Mouse (Mus musculus): ENCODE results near the gene Zfhx3. TPM values are rescaled to one million over a fixed set of nuclear protein-coding genes. Genes with fewer than 3 reads are reported as not detected.

Gene Zfhx3
- polyA plus RNA-seq, 1 experiment from 2014 or later, result 60.2 TPM

DNA sequence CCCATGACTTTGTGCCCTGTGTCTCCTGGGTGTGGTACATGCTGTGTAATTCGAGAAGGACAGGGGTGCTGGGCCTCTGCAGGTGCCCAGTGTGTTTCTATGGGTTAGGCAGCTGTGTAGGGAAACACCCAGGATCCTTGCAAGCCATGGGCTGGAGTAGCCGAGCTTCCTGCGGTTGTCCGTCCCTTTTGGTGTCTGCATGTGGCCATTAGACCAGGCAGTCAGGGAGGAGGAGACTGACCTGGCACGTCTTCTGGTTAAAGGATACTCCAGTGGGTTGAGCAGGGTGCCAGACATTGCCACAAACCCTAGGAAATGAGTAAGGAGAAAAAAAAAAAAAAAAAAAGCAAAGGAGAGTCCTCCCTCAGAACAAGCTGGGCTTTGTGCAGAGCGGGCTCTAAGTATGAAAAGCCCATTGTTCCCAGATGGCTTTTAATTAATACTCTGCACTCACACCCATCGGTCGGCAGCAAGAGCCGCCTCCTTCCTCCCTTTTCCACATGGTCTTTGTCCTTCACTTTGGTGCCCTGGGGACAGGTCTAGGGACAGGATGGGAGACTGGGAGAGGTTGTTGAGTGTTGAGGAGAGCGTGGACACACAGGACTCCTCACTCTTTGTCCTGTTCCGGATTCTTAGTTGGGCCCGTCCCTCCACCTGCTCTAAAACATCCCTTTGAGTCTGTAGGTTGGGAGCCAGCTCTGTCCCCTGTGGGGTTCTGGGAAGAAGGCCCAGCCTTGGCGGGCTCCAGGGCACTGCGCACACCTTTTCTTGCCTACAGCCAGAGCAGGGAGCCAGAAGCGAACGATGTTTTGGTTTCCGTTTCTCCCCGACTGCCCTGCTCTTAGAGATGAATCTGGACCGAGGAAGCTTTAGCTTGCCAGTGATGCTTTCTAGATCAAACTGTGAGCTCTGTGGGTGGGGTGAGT, 813.2 kb downstream of the Zfhx3 start:
- peaks cover 54% of the 10 kb centered on the region for H3K4me1 ChIP-seq
- H3K27me3 ChIP-seq (replicated peaks), result no peaks in the 10 kb centered on the region
- 0 out of 2 replicates have a peak overlapping the region, but pooled peaks have one; percentile 39 for H3K27ac ChIP-seq
- H3K9ac ChIP-seq, result no peak overlapping the region
- no peak overlapping the region for H3K4me2 ChIP-seq
- no peaks in the 10 kb centered on the region for H3K9me3 ChIP-seq
- no peak for ATAC-seq (replicated peaks)
- 48% methylated on average over 19 of the region's 19 CpGs for WGBS
- 0 out of 2 replicates have a peak, but pooled peaks cover 3% of the 10 kb centered on the region for H3K36me3 ChIP-seq (replicated peaks)
- H3K4me3 ChIP-seq, result no peak overlapping the region

DNA sequence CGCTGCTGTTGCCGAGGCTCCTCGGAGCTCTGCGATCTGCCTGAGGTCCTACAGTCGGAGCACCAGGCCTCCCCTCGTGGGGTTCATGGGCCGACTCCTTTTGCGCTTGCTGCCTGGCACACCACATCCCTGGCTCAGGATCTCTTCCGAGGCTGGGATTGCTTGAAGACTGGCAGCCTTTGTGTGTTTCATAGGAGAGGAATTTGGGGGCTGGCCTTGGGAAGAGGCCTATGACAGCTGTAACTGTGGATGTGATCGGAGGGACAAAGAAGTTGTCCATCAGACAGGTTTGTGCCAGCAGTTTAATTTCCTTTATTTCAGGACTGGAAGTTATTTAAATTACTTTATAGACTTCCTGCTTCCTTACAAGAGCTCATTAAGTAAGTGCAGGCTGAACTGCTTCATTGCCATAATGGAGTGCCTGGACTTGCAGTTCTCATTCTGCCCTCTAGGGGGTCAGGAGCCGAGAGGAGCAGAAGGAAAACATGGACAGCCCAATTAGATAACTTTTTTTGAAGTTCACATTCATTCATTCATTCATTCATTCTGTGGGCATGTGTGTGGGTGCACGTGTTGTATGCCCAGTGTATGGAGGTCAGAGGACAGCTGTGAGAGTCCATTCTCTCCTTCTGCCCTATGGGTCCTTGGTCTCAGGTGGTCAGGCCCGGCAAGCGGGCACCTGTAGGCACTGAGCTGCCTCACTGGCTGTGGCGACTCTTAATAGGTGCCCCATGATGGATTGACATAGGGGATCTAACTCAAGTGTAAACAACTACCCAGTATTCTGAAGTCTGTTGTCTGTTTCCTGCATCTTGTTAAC, 817.3 kb downstream of the Zfhx3 start:
- H3K27ac ChIP-seq, result peak overlapping the region; percentile 65
- H3K9me3 ChIP-seq, result no peaks in the 10 kb centered on the region
- H3K9ac ChIP-seq, result no peak overlapping the region
- H3K36me3 ChIP-seq (replicated peaks), result no peaks in the 10 kb centered on the region
- ATAC-seq (replicated peaks), result peak; percentile 40; the same call in 1 of the 2 replicates
- H3K27me3 ChIP-seq (replicated peaks), result no peaks in the 10 kb centered on the region
- WGBS, result 50% methylated on average over 15 of the region's 15 CpGs
- peak overlapping the region; percentile 15; the same call in 1 of the 2 replicates for H3K4me2 ChIP-seq
- peaks cover 73% of the 10 kb centered on the region for H3K4me1 ChIP-seq
- no peak overlapping the region for H3K4me3 ChIP-seq

DNA sequence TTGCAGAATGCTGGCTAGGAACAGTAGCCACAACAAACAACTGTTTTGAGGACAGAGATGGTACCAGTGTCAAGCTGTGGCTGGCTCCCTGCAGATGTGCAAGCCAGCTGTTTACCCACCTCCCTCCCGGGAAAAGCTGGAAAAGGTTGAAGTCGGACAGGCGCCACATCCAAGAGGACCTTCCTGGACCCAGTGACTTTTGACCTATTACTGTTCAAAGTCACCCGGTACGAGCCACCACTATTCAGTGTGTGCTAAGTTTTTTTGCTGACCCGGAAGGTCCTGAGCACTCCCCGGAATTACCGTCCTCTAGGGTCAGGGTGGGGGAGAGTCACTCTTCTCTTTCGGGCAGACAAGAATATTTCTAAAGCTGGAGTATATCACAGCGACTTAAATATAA, 818.3 kb downstream of the Zfhx3 start:
- Histone ChIP-seq H3K4me2 (no peak overlapping the region), H3K9me3 (no peaks in the 10 kb centered on the region), H3K4me1 (peaks cover 72% of the 10 kb centered on the region), H3K9ac (no peak overlapping the region), H3K36me3 (replicated peaks) (no peaks in the 10 kb centered on the region), H3K27me3 (replicated peaks) (no peaks in the 10 kb centered on the region), H3K27ac (no peak overlapping the region), H3K4me3 (no peak overlapping the region)
- WGBS, result 82% methylated on average over 10 of the region's 10 CpGs
- ATAC-seq (replicated peaks), result no peak

DNA sequence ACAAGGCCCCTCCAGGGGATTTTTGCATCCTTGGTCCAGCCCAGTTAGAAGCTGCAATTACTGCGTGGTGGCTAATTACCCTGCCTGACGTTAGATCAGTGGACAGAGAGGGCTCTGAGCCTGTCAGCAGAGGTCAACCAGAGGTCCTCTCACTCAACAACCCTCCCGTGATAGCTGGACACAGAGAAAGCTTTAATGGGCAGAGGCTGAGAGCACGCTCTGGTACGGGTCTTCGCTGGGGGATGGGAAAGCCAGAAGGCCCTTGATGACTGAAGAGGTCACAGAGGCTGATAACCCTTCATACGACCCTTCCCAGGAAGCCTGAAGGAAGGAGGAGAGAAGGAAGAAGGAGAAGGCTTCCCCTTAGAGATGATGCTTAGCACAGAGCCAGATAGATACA, 820.1 kb downstream of the Zfhx3 start:
- WGBS, result 34% methylated on average over 7 of the region's 7 CpGs
- peaks cover 79% of the 10 kb centered on the region for H3K4me1 ChIP-seq
- H3K4me3 ChIP-seq, result no peak overlapping the region
- no peak overlapping the region for H3K4me2 ChIP-seq
- H3K27me3 ChIP-seq (replicated peaks), result no peaks in the 10 kb centered on the region
- no peaks in the 10 kb centered on the region for H3K9me3 ChIP-seq
- no peak overlapping the region for H3K9ac ChIP-seq
- H3K27ac ChIP-seq, result no peak overlapping the region
- H3K36me3 ChIP-seq (replicated peaks), result no peaks in the 10 kb centered on the region
- ATAC-seq (replicated peaks), result no peak

DNA sequence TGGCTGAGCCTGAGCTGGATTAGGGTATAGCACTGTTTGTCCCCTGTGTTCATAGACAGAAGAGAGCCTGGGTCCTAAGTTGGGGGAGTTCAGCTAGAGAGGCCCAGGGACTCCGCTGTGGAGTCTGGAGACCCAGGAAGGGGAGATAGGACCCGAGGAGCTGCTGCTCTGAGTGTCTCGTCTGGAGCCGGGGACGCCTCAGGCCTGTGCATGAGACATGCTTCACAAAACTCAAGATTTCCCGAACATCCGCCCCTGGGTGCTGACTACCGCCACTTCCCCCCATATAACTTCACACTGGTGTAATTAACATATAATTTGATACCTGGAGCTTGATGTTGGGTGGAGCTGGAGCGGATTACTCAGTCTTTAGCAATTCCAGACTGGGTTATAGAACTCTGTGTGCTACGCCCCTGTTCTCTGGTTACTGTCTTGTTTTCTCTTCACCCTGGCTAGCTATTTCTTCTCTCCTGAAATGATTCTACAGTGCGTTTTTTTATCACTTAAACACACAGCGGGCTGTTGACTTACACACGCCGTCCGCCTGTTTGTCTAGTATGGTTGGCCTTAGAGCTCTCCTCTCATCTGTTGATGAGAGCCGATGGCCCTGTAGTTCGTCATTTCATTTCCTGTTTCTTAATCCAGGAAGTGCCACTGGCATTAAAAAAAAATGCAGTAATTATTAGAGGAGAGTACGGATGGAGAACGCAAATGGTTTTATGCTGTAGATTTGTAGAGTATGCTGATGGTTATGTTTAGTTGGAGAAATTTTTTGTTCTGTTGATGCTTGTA, 822.2 kb downstream of the Zfhx3 start:
- H3K9me3 ChIP-seq, result no peaks in the 10 kb centered on the region
- H3K4me3 ChIP-seq, result no peak overlapping the region

DNA sequence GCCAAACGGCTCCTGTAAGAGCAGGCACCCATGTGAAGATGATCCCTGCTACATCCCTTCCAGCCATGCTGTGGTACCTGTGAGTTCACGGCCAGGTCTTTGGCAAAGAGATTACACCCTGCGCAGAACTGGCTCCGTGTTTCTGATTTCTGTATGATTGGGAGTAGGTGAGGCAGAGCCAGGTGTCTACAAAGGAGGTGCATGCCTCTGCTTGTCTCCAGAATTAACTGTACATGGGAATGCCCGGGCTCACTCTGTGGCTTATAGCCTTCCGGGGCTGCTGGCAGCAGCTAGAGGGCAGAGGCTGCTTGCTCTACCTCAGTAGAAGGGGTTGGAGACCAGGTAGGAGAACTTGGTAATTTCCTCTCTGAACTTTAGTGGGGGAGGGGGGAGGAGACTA, 823.7 kb downstream of the Zfhx3 start:
- ATAC-seq (replicated peaks), result no peak
- peaks cover 71% of the 10 kb centered on the region for H3K4me1 ChIP-seq
- H3K4me3 ChIP-seq, result no peak overlapping the region
- no peaks in the 10 kb centered on the region for H3K27me3 ChIP-seq (replicated peaks)
- no peak overlapping the region for H3K27ac ChIP-seq
- H3K9ac ChIP-seq, result no peak overlapping the region
- no peak overlapping the region for H3K4me2 ChIP-seq
- no peaks in the 10 kb centered on the region for H3K36me3 ChIP-seq (replicated peaks)
- H3K9me3 ChIP-seq, result no peaks in the 10 kb centered on the region
- 88% methylated on average over 6 of the region's 6 CpGs for WGBS

More for the DNA sequence above, 822.2 kb downstream of the Zfhx3 start:
- Histone ChIP-seq H3K4me1 (peaks cover 77% of the 10 kb centered on the region), H3K27me3 (replicated peaks) (no peaks in the 10 kb centered on the region), H3K4me2 (no peak overlapping the region), H3K9ac (no peak overlapping the region), H3K36me3 (replicated peaks) (no peaks in the 10 kb centered on the region), H3K27ac (peak overlapping the region; percentile 10; the same call in 1 of the 2 replicates)
- ATAC-seq (replicated peaks), result no peak
- 77% methylated on average over 19 of the region's 19 CpGs for WGBS

DNA sequence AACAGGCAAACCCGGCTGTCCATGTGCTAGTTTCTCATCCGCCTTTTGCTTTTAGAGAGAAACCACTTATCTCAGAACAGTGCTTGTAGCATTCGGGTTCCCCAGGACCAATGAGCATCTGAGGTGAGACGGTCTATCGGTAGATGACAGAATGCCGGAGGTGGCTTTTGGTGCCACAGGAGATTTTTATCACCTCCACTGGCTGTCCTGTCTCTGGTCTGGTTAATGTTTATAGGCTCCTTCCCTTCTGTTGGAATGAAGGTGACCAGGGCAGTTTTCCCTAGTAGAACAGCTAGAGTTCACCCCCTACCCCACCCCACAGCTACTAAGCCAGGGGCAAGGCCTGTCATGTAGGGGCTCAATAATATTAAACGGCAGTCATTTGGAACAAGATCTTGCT, 825.6 kb downstream of the Zfhx3 start:
- Histone ChIP-seq H3K4me2 (no peak overlapping the region), H3K27ac (no peak overlapping the region), H3K4me3 (no peak overlapping the region), H3K9ac (no peak overlapping the region), H3K36me3 (replicated peaks) (no peaks in the 10 kb centered on the region), H3K27me3 (replicated peaks) (no peaks in the 10 kb centered on the region), H3K9me3 (no peaks in the 10 kb centered on the region), H3K4me1 (peaks cover 64% of the 10 kb centered on the region)
- 83% methylated on average over 7 of the region's 7 CpGs for WGBS
- ATAC-seq (replicated peaks), result no peak

DNA sequence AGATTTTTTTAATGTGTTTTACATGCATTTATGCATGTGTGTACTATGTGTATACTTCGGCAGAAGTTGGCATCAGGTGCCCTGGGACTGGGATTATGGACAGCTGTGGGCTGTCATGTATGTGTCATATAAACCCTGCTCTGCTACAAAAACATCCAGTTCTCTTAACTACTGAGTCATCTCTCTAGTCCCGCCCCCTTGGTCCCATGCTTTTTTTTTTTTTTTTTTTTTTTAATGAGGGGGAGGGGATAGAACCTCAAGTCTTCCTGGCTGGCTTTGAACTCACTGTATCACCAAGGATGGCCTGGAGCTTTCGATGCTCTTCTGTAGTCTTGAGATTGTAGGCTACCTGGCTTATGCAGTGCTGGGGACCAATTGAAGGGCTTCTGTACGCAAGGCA, 827.9 kb downstream of the Zfhx3 start:
- ATAC-seq (replicated peaks), result no peak
- Histone ChIP-seq H3K36me3 (replicated peaks) (no peaks in the 10 kb centered on the region), H3K27me3 (replicated peaks) (no peaks in the 10 kb centered on the region), H3K27ac (no peak overlapping the region), H3K4me3 (no peak overlapping the region), H3K9me3 (no peaks in the 10 kb centered on the region), H3K4me2 (no peak overlapping the region), H3K9ac (no peak overlapping the region), H3K4me1 (peaks cover 57% of the 10 kb centered on the region)
- 90% methylated on average over 4 of the region's 4 CpGs for WGBS

DNA sequence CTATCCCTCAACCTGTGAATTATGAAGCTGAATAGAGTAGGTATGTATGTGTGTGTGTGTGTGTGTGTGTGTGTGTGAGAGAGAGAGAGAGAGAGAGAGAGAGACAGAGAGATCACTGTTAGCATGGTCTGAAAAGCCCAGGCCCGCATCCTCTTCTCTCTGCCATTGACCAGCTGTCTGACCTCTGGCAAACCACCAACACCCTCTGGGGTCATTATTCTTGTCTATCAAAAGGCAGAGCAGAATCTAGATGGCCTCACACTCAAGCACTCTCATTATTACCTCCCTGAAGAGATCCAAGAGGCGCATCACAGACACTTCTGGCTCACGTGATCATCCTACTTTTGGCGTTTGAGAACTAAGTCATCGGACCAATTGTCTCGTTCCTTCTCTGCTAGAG, 831.0 kb downstream of the Zfhx3 start:
- Histone ChIP-seq H3K27ac (no peak overlapping the region), H3K4me1 (peaks cover 63% of the 10 kb centered on the region), H3K4me2 (no peak overlapping the region), H3K36me3 (replicated peaks) (no peaks in the 10 kb centered on the region), H3K27me3 (replicated peaks) (no peaks in the 10 kb centered on the region), H3K9ac (no peak overlapping the region), H3K4me3 (no peak overlapping the region), H3K9me3 (no peaks in the 10 kb centered on the region)
- WGBS, result 74% methylated on average over 6 of the region's 6 CpGs
- ATAC-seq (replicated peaks), result no peak

DNA sequence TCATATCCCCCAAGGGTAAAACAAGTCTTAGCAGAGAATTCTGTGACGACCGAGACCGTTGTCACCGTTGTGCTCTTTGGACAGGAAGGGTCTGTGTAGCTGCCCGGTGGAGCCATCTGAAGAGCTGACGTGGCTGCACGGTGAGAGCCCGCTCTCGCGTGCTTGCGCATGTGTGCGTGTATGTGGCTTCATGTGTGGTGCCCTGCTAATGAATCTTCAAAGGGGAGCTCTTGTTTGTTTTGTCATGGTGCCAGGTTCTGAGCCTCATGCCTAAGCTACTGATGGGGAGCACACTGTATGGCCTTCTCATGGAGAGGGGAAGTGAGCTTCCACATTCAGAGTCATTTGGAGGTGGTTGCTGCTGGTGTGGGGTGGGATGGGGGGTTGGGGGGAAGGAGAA, 835.6 kb downstream of the Zfhx3 start:
- H3K9ac ChIP-seq, result no peak overlapping the region
- 74% methylated on average over 12 of the region's 12 CpGs for WGBS
- H3K27ac ChIP-seq, result no peak overlapping the region
- no peaks in the 10 kb centered on the region for H3K27me3 ChIP-seq (replicated peaks)
- ATAC-seq (replicated peaks), result no peak
- H3K4me1 ChIP-seq, result peaks cover 55% of the 10 kb centered on the region
- no peak overlapping the region for H3K4me2 ChIP-seq
- H3K9me3 ChIP-seq, result no peaks in the 10 kb centered on the region
- H3K36me3 ChIP-seq (replicated peaks), result no peaks in the 10 kb centered on the region
- no peak overlapping the region for H3K4me3 ChIP-seq

DNA sequence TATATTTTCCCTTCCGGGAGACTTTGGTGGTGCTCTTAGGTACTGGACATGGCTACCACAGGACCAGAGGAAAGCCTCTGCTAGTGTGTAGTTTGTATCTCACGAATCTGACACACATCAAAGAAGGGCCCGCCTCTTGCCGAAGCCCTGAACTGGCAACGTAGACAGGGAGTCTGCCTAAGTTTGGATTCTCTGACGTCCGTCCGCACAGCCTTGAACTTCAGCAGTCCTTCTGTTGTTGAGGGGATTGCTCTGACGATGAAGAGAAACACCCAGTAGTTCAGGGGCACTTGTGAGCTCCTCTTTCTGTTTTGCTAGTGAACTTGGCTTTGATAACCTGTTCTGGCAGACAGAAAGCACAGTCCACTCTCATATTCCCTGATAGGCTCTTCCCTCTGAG, 836.1 kb downstream of the Zfhx3 start:
- no peak overlapping the region for H3K27ac ChIP-seq
- no peak overlapping the region for H3K9ac ChIP-seq
- no peaks in the 10 kb centered on the region for H3K27me3 ChIP-seq (replicated peaks)
- H3K4me2 ChIP-seq, result no peak overlapping the region
- 80% methylated on average over 9 of the region's 9 CpGs for WGBS
- peaks cover 55% of the 10 kb centered on the region for H3K4me1 ChIP-seq
- H3K36me3 ChIP-seq (replicated peaks), result no peaks in the 10 kb centered on the region
- H3K9me3 ChIP-seq, result no peaks in the 10 kb centered on the region
- no peak overlapping the region for H3K4me3 ChIP-seq
- no peak for ATAC-seq (replicated peaks)

DNA sequence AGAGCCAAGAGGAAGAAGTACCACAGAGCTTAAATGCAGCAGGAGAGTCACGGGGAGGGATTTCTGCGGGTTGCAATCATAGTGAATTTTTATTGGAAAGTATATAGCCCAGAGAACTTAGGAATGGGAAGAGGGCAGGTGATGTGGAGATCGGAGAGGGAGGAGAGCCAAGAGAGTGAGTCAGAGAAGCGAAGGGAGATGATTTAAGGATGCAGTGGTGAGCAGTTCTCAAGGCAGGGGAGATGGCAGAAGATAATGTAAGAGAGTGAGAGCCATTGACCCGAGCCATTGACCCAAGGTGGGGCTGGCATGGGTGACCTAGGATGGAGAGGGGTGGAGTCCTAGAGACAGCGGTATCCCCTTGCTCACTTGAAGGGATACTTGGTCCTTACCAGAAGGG, 838.3 kb downstream of the Zfhx3 start:
- no peak overlapping the region for H3K9ac ChIP-seq
- H3K4me2 ChIP-seq, result no peak overlapping the region
- H3K4me1 ChIP-seq, result peaks cover 42% of the 10 kb centered on the region
- 93% methylated on average over 6 of the region's 6 CpGs for WGBS
- H3K36me3 ChIP-seq (replicated peaks), result no peaks in the 10 kb centered on the region
- H3K9me3 ChIP-seq, result no peaks in the 10 kb centered on the region
- no peak overlapping the region for H3K4me3 ChIP-seq
- no peak overlapping the region for H3K27ac ChIP-seq
- no peak for ATAC-seq (replicated peaks)
- no peaks in the 10 kb centered on the region for H3K27me3 ChIP-seq (replicated peaks)

Data from midbrain, embryonic 15.5 days (tissue).